Mouse (Mus musculus) small intestine, adult 2 months (tissue): Measurements from ENCODE around the gene Wfdc3. TPM values are rescaled to one million over a fixed set of nuclear protein-coding genes. Genes with fewer than 3 reads are reported as not detected.

Experiments used
- H3K27ac ChIP-seq: fragments of 200-500 bp; 2 replicates; pipeline ENCODE4 v1.5.1; 2012; ENCODE audit warnings: low read depth, low read length, control low read depth, inconsistent platforms; ENCODE audit not compliant: insufficient read depth
- H3K27me3 ChIP-seq: fragments of 200-500 bp; 2 replicates; pipeline ENCODE4 v1.6.1; 2012; ENCODE audit warnings: mild to moderate bottlenecking, moderate library complexity, low read length, inconsistent platforms; ENCODE audit not compliant: control insufficient read depth, insufficient read depth
- H3K36me3 ChIP-seq: fragments of 200-500 bp; 2 replicates; pipeline ENCODE4 v1.6.1; 2012; ENCODE audit warnings: mild to moderate bottlenecking, low read length, control low read depth, inconsistent platforms; ENCODE audit not compliant: control insufficient read depth, insufficient read depth
- H3K4me1 ChIP-seq: fragments of 200-500 bp; 2 replicates; pipeline ENCODE4 v1.6.1; 2012; ENCODE audit warnings: low read length, inconsistent platforms, mixed read lengths; ENCODE audit not compliant: control insufficient read depth, insufficient read depth, insufficient read length
- H3K4me3 ChIP-seq: fragments of 200-500 bp; 2 replicates; pipeline ENCODE4 v1.5.1; 2012; ENCODE audit warnings: low read depth, mild to moderate bottlenecking, control low read depth, inconsistent platforms, low read length, moderate library complexity
- CTCF ChIP-seq: fragments of 200-500 bp; IDR thresholded peaks from 2 replicates; pipeline ENCODE4 v1.5.1; 2012; ENCODE audit warnings: low read depth, mild to moderate bottlenecking, control low read depth, inconsistent platforms, low read length, moderate library complexity, mixed read lengths; ENCODE audit not compliant: insufficient replicate concordance, insufficient read length; ENCODE audit errors: extremely low read depth
- POLR2A ChIP-seq: fragments of 200-500 bp; IDR thresholded peaks from 2 replicates; pipeline ENCODE4 v1.6.1; 2012; ENCODE audit warnings: low read depth, mild to moderate bottlenecking, control low read depth, inconsistent platforms, low read length, moderate library complexity
- WGBS: fragments of 180-500 bp; shearing (Covaris S2); methylation state at CpG from one replicate; pipeline ENCODE4 v1.1.7; 2018; 5-methylcytosine and 5-hydroxymethylcytosine counted together
- polyA plus RNA-seq: library from polyadenylated mRNA; depleted of rRNA; stranded (reverse); fragments of >200 nt; gene quantifications from 2 replicates; pipeline ENCODE4 v1.2.3, GENCODE M21; 2012

The Wfdc3 gene
- polyA plus RNA-seq, 1 experiment = 0.06 TPM

GRCm38 (mm10) chr2:164767812-164768540 is 22.2 kb upstream of the Wfdc3 start:
- WGBS = 89% methylated on average over 15 of the region's 15 CpGs
- H3K27me3 ChIP-seq = no peaks in the 10 kb centered on the region
- H3K4me1 ChIP-seq = peaks cover 6% of the 10 kb centered on the region; the same call in 1 of the 2 replicates
- peaks cover 34% of the 10 kb centered on the region for H3K36me3 ChIP-seq
- TF ChIP-seq CTCF = no peak
- no peak for TF ChIP-seq POLR2A
- no peak overlapping the region for H3K27ac ChIP-seq
- no peak overlapping the region for H3K4me3 ChIP-seq

GRCm38 (mm10) chr2:164765841-164766240 is 20.1 kb upstream of the Wfdc3 start:
- H3K36me3 ChIP-seq = peaks cover 46% of the 10 kb centered on the region
- no peak overlapping the region for H3K27ac ChIP-seq
- H3K4me1 ChIP-seq = peaks cover 3% of the 10 kb centered on the region; the same call in 1 of the 2 replicates
- H3K27me3 ChIP-seq = no peaks in the 10 kb centered on the region
- WGBS = 91% methylated on average over 3 of the region's 3 CpGs
- TF ChIP-seq POLR2A (no peak), CTCF (no peak)
- H3K4me3 ChIP-seq = no peak overlapping the region

- no peak overlapping the region for H3K27ac ChIP-seq
- H3K4me3 ChIP-seq = no peak overlapping the region
- WGBS = 80% methylated on average over 7 of the region's 7 CpGs
- no peaks in the 10 kb centered on the region for H3K4me1 ChIP-seq
- peaks cover 71% of the 10 kb centered on the region for H3K36me3 ChIP-seq
- no peaks in the 10 kb centered on the region for H3K27me3 ChIP-seq
- TF ChIP-seq CTCF = no peak
- no peak for TF ChIP-seq POLR2A
Observed at GRCm38 (mm10) chr2:164762593-164762992, 16.9 kb upstream of the Wfdc3 start.

DNA sequence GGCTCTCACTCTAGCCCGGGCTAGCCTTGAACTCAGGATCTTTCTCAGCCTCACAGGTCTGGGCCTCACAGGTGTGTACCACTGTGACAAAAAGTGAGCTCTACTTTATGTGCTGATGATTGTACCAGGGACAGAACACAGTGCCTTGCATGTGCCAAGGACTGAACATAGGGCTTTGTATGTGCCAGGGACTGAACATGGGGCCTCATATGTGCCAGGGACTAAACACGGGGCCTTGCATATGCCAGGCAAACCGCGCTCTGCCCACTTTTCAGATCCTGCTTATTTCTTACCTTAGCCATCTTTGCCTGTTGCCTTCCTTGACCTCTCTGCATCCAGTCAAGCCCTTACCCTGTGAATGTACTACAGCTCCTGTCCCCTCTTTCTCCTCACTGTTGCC is 16.2 kb upstream of the Wfdc3 start:
- TF ChIP-seq CTCF (no peak), POLR2A (no peak)
- Histone ChIP-seq H3K27me3 (no peaks in the 10 kb centered on the region), H3K4me3 (no peak overlapping the region), H3K27ac (no peak overlapping the region), H3K36me3 (peaks cover 74% of the 10 kb centered on the region), H3K4me1 (no peaks in the 10 kb centered on the region)
- WGBS = 94% methylated on average over 4 of the region's 4 CpGs

DNA sequence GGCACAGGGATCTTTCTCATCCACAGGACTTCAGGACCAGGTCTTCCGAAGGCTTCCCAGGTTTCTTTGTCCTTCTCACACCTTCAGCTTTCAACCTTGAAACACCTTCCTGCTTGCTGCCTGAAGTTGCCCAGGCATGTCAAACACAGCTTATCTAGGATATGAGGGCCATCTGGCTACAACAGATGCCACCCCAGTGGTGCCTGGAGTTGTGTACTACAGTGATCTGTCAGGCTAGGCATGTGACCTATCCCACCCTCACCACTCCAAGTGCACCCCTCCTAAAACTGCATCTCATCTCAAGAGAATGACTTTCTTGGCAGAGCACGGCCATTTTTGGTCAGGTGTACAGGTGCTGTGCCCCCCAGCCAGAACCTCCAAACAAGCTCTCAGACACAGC is 15.8 kb upstream of the Wfdc3 start:
- Histone ChIP-seq H3K36me3 (peaks cover 77% of the 10 kb centered on the region), H3K4me1 (no peaks in the 10 kb centered on the region), H3K27me3 (no peaks in the 10 kb centered on the region), H3K27ac (no peak overlapping the region), H3K4me3 (no peak overlapping the region)
- WGBS = 95% methylated on average over 2 of the region's 2 CpGs
- no peak for TF ChIP-seq POLR2A
- no peak for TF ChIP-seq CTCF

DNA sequence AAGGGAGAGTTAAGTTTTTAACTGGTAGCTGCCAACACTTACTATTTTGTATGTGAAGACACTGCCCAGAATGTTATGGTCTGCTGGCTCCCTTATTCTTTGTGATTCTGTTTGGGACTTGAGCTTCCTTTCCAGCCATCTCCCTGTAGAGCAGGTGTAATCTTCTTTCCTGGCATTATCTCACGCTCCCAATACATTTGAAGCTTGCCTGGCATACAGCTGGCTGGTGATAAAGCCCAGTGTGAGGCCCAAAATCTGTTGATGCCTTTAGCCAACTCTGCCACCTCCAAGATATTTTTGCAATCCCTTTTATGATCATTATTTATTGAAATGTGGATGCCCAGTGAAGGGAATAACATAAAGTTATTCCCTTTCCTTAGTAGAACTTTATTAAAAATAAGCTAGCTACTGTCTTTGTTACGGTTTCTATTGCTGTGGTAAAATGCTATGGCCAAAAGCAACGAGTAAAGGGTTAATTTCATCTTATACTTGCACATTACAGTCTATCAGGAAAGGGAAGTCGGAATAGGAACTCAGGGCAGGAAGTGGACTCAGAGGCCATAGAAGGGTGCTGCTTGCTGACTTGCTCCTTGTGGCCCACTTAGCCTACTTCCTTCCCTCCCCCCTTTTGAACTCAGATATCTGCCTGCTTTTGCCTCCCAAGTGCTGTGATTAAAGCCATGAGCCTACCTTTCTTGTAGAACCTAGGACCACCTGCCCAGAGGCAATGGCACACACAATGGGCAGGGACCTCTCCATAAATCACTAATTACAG is 14.5 kb upstream of the Wfdc3 start:
- no peak overlapping the region for H3K27ac ChIP-seq
- no peak overlapping the region for H3K4me3 ChIP-seq
- 84% methylated on average over 4 of the region's 4 CpGs for WGBS
- no peaks in the 10 kb centered on the region for H3K27me3 ChIP-seq
- no peaks in the 10 kb centered on the region for H3K4me1 ChIP-seq
- TF ChIP-seq POLR2A = no peak
- TF ChIP-seq CTCF = no peak
- H3K36me3 ChIP-seq = peaks cover 78% of the 10 kb centered on the region

DNA sequence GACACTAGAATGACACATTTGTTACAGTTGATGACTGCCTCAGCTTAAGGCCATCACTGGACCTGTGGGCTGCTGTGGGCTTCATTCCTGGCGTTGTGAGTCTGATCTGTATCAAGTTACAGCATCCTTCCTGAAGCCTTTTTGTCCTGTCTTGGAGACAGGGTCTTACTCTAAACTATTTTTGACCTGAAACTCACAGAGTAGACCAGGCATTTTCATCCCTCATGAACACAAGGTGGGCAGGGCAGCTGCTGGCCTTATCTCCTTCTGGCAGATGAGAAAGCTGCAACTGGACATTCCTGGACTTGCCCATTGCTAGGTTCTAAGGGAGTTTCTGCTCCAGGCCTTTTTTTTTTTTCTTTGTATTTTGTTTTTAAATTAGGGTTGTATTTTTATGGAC is 13.0 kb upstream of the Wfdc3 start:
- no peaks in the 10 kb centered on the region for H3K27me3 ChIP-seq
- peaks cover 86% of the 10 kb centered on the region for H3K36me3 ChIP-seq
- H3K4me3 ChIP-seq = no peak overlapping the region
- H3K27ac ChIP-seq = no peak overlapping the region
- H3K4me1 ChIP-seq = no peaks in the 10 kb centered on the region
- WGBS = 88% methylated on average over 1 of the region's 1 CpGs
- TF ChIP-seq POLR2A (no peak), CTCF (no peak)

- WGBS = 88% methylated on average over 11 of the region's 11 CpGs
Observed at GRCm38 (mm10) chr2:164757841-164758240, 12.1 kb upstream of the Wfdc3 start.

More at GRCm38 (mm10) chr2:164757841-164758240, 12.1 kb upstream of the Wfdc3 start:
- H3K27ac ChIP-seq = no peak overlapping the region
- peaks cover 85% of the 10 kb centered on the region for H3K36me3 ChIP-seq
- TF ChIP-seq CTCF (no peak), POLR2A (no peak)
- no peak overlapping the region for H3K4me3 ChIP-seq
- no peaks in the 10 kb centered on the region for H3K4me1 ChIP-seq
- no peaks in the 10 kb centered on the region for H3K27me3 ChIP-seq
